Mouse (Mus musculus) granulocyte monocyte progenitor cell, adult 5-6 weeks (primary cell): ENCODE results near the gene Gli2. TPM values are rescaled to one million over a fixed set of nuclear protein-coding genes. Genes with fewer than 3 reads are reported as not detected.
A peak's percentile ranks its signal among the peaks of the same experiment; 100 is the strongest.

ENCODE experiments used
- ATAC-seq: replicated peaks from 2 replicates; pipeline ENCODE4 v1.8.0; 2016; ENCODE audit warnings: mild to moderate bottlenecking, moderate TSS enrichment, inconsistent platforms; ENCODE audit not compliant: poor library complexity, severe bottlenecking
- total RNA-seq, 2 experiments: library from RNA; stranded (forward) in 1 of 2; stranded (reverse) in 1 of 2; fragments of 200-712, 200-1000 nt in 1 of 2; fragments of >200 nt in 1 of 2; fragmentation: Nextera tagmentation in 1 of 2; gene quantifications; 2 replicates each; pipeline ENCODE4 v1.2.3; 2014 to 2017

Gli2 gene
- total RNA-seq, 2 experiments from 2014 or later = not detected

DNA sequence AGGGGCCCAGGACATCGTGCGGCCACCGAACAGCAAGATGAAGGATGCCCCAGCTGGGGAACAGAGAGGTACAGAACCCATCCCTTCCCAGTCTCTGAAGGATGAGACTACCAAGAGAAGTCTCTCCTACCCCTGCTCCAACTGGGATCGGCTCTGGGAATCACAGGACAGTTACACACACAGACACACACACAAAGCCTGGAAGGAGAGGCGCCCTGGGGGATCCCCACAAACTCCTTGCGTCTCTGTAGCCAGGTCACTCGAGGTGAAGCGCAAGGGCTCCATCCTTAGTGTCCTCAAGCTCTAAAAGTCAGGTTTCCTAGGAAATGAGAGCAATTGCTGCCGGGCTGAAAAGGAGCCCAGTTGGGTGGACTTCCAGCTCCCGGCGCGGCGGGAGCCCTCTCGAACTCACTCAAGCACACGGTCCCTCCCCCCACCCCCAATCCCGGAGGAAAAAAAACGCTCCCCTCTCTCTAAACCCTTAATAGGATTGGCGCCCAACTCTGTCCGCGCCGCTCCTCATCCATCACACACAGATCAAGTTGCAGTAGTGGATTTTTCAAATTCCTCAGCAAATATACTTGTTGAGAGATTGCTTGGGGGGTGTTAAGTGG, 1.4 kb downstream of the Gli2 start:
- no peak for ATAC-seq

DNA sequence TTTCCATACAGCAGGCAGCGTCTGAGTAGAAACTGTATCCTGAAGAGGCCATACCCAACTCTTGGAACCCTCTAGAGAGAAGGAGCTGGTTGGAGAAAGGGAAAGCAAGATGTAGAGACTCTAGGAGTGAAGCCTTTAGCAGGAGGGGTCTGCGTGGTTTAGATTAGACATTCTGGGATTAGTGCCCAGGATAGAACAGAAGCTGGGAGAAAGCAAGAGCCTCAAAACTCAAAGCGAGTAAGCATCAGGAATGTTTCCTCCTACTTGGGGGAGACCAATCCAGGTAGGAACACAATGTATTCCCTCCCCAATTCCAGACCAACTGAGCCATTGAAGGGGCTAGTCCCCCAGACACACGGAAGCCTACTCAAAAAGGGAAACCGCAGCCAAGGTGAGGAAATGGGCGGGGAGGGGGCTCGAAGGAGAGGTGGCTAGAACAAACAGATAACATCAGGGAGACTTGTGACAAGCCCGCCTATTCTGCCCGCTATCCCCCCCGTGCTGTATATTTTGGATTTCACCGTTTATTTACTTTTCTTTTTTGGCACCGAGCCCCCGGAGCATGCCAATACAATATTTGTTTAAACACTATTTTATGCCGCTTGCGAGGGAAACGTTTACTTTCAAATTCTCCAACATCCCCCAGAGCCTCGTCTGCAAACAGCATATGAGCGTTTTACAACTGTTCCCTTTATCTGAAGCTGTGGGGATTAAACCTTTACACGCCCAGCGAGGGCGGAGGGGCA, 2.1 kb downstream of the Gli2 start:
- ATAC-seq = no peak

DNA sequence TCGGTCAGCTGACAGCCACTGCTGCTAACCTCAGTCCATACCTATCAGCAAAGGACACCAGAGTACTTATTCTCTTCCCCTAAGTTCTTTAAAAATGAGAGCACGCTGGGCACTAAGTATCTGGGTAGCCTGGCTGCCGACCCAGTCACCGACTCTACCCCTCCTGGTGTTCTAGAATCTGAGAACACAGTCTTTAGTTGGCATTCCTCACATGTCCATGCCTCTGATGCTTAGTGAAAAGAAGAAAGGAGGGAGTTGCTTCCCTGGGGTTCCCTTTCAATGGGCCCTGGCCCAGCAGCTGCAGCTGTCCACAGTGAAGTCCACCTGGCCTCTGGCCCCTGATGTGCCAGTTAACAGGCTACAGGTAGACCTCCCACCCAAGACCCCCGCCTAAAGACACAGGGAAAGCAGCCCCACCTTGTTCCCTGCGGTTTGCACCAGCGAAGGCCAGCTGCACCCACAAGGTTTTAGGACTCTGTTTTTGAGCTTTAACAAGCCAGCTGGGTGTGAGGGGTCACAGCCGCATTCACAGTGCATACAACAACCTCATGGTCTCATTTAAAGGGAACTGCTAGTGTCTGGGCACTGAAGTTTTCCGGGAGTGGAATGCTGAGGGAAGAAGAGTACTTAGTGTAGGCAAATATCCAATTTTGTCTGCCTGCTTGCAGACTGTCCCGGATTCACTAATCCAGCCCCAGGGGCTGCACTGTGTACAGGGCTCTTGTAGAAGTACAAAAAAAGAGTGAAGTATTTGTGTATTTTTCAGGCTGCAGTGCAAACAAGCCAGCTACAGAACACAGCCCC, 3.4 kb downstream of the Gli2 start:
- ATAC-seq = no peak

DNA sequence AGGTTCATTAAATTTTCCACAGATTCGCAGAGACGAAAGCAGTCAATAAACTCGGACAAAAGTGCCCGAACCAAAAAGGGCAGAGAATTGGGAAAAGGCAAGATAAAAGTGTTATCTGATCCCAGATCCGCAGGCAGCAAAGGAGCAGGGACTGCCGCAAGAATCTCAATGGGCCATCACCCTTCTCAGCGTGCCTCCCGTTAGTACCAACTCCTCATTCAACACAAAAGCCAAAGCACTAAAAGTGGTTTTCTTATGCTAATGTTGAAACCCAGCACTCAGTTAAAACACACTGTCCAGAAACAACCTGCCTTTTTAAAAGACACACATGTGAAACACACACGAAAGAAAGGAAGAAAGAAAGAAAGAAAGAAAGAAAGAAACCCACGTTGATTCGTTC, 4.4 kb downstream of the Gli2 start:
- no peak for ATAC-seq

DNA sequence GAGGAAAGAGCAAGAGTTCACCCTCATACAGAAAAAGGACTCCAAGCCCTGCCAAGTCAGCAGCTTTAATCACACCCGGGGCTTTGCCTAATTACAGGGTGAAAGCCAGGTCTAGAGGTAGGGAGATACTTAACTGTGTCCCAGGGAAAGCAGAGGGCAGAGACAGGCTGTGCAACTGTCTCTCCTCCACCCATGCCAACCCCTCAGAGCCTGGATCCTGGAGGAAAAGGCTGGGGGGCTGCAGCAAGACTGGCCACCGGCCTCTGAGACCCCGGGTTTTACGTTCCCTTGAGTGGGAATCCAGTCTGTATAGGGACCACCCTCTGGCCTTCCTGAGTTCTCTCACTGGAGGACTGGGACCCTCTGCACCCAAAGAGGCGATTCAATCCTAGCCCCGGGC, 4.9 kb downstream of the Gli2 start:
- no peak for ATAC-seq

DNA sequence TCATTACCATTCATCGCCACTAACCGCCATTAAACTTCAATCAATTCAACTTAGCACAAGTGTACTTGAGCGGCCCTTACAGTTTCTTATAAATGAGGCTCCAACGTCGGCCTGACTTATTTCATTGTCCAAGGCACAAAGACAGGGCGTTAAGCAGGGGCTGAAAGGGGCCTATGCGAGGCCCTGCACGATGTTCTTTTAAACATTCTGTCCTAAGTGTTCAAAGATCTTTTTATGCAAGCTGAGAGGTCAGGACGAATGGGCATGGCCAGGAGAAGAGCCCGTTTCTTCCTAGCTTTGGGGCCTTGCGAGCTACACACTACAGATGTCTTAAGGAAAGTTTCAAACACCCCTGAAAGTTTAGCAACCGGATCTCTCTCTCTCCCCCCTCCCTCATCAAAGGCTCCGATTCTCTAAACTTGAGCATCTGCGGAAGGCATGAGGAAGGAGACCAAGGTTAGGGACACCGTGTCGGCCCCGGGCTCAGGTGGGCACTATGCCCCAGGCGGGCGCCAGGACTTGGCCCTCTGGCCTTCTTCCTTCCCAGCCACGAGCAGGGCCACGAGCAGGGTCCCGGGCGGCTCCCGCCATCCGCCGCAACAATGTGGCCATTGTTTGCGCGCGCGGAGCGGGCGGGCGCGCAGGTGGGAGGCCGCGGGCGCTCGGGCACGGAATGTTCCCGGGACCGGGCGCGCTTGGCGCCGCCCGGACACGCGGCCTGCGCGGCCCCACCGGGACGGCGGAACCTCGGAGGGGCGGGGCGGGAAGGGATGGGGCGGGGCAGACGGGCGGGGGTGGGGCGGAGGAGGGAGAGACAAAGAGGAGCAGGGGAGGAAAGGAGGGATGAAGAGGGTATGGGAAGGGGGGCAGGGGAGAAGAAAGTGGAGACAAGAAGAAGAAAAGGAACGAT, 5.7 kb downstream of the Gli2 start:
- ATAC-seq = peak; percentile 42

DNA sequence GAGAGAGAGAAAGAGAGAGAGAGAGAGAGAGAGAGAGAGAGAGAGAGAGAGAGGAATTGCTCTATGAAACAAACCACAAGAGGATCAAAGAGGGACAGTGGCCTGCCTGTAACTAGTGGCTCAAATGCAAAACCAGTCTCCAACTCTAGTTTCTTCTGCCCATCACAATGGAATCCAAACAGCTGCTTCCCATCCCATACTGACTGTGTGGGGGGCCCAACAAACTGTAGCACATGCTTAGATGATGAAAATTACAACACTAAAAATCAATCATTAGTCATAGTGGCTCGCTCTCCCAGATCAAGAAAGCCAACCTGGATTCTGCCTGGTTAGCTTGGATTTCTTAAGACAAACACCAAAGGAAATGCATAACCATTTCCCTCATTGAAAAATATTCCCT, 15.0 kb downstream of the Gli2 start:
- no peak for ATAC-seq

DNA sequence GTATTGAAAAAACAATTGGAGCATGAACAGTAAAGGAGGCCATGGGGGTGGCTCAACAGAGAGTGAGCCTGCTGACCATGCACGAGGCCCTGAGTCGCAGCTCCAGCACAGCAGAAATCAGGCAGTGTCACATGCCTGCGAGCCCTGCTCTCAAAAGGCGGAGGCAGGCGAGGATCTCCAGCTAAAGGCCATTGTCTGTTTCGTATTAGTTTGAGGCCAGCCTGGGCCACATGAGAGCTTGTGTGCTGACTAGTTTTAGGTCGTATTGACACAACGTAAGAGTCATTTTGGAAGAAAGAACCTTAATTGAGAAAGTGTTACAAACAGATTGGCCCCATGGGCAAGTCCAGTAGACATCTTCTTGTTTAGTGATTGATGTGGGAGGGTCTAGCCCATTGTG, 17.5 kb downstream of the Gli2 start:
- no peak for ATAC-seq

DNA sequence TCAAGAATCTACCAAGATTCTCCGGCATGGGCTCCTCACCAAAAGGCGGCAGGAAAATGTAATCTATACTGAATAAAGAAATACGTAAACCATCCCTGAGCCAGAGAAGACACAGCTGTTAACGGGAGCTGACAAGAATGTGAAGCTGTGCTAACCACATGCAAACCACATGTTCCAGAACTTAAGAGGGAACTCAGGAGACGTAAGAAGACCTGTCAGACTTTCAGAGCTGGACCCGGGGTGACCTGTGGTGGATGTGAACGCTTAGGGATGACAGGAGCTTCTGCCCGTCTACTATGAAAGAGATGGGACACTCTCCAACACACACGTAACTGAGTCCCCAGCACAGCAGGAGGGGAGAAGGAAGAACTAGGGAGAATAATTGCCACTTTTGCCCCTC, 18.1 kb downstream of the Gli2 start:
- no peak for ATAC-seq

DNA sequence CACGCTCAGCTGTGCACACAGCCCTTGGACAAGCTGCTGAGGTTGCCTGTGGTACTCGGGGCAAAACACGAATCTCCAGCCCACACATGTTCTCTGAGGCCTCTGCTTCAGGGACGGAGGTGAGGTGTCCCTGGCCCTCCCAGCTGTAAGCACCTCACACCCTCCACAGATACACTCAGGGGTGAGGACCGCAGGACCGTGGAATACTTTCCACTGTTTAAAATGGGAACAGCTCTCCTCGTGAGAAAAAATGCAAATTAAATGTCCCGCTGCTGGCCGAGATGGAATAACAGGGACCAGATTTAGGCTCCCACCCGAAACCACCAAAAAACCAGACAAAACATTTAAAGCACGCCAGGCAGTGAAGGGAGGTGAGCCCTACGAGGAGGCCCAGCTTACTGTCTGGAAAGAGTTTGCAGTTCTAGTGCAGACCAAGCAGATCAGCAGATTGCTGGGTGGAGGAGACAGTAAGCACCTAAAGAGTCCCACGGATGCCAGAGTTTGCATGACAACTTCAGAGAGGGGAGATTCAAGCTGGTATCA, 19.2 kb downstream of the Gli2 start:
- ATAC-seq = no peak

DNA sequence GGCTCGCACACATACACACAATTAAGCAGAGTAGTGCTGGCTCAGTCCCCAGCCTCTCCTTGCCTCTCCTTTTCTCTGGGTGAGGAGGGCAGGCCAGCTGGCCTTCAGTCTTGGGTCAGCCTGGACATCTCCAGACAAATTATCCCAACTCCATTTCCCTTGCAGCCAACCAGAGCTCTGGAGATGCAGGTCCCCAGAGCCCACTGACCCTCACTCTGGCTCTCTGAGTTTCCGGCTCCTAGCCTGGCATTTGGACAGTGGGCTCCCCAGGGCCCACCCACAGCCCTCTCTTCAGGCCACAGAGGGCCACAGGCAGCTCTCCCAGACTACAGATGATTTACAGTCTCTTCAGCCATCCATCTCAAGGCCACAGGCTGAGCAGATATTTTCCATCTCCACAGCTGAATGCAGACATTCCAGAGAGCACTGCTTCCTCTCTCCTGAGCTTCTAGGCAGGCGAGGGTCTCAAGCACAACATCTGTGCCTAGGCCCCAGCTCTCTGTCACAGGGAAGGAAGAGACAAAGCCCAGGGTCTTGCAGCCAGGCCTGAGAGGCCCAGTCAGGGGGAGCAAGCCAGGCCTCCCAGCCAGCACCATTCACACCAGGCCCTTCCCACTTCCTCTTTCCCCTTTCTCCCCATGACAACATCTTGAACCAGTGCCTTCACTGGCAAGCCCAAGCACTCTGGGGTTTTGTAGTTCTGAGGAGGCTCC, 19.8 kb downstream of the Gli2 start:
- peak; percentile 92 for ATAC-seq

DNA sequence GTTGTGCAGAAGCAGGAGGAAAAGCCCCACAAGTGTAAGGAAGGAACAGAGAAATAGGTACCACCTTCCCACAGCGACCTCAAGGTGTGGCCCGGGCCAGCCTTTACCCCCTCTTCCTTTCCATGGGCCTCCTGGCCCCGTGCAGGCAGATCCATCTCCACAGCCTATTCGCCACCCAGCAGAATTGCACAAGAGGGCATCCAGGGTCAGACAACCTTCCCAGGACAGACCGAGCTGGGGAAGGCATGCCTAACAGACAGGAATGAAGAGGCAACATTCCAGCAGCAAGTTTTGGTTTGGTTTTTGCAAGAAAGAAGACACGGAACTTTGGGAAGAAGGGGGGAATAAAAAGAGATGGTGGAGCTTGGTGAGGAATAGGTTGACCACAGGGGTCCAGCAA, 22.2 kb downstream of the Gli2 start:
- no peak for ATAC-seq

DNA sequence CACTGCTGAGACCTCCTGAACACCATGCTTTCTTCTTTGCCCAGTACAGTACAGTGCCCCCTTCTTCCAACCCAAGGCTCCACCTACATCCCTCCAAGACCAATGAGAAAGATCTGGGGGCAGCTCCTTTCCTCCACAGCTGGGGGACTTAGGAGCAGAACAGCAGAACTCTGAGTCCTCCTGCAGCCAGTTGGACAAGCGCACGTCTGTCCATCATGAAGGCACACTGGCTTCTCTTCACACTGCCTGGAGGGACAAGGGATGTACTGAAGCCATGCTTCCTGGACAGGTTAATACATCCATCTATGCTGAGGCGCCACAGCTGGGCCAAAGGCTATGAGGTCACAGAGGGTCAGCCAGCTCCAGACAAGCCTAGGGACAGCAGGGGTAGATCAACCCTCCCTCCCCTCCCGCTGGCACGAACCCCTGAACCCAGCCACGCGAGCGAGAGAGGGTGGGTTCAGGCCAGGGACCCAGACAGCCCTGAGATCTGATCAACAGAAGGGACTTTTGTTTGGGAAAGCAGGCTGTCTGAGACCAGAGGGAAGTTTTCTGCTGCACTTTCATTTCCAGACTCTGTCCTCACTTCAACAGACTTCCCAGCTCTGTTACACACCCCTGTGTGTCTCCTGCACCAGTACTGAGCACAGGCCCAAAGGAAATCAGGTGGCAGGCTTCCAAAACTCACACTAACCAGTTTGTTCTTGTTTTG, 27.6 kb downstream of the Gli2 start:
- ATAC-seq = no peak

DNA sequence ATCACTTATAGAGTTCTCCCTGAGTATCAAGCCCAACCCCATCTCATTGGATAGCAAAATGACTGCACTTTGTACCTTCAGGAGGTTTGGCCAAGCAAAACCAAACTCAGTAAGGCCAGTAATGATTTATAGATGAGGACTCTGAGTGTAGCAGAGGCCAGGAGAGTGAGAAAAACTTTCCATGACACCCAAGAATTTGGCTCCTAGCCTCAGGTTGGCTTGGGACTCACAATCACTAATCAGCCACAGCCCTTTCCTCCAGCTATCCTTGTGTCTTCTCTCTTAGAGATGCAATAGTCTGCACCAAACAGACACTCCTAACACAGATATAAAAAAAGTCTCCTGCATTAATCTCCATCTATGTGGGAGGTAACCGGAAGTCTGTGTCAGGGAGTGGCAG, 31.1 kb downstream of the Gli2 start:
- no peak for ATAC-seq

DNA sequence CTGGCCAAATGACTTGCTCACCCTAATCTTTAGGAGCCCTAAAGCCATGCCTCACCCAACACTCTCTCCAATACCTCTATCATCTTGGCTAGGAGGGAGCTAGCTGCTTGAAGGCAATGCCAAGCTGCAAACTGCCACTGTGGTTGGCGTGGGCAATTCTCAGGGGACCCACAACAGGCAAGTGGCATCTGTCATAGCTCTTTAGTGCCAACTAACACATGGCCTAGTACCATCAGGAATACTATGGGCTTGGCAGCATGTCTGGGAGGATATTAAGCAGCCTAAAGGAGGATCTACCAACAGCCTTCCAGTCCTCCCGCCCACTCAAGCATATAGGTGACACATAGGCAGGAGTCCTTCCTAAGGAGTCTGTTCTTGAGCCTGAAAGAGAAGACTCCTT, 33.3 kb downstream of the Gli2 start:
- ATAC-seq = no peak

DNA sequence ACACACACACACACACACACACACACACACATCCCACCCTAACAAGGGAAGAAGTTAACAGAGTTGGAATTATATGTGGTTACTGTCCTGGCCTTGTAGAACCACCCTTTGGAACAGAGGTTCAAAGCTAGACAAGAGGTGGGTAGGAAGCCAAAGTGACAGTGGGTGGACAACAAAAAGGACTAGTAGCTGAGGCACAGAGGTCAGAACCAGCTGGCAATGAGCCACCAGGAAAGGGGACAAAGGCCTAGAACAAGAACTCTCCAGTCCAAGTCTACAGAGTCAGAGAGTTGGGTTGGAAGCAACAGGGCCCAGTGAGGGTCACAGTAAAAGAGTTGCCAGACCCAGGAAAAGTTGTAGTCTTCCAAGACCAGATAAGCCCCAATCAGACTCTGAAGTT, 34.4 kb downstream of the Gli2 start:
- ATAC-seq = no peak

DNA sequence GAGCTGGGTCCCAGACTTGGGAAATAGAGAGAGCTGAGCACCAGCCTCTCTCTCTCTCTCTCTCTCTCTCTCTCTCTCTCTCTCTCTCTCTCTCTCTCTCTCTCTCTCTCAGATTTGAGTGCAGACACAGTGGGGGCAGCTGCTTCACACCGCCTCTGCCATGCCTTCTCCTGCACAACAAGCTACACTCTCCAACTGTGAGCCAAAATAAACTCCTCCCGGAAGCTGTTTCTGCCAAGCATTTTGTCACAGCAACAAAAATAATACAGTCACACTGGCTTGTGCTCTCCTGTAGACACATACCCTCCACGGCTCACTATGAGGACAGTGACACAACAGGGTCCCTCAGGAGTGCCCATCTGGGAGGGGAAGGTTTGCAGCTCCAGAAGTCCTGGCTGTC, 36.6 kb downstream of the Gli2 start:
- ATAC-seq = no peak

DNA sequence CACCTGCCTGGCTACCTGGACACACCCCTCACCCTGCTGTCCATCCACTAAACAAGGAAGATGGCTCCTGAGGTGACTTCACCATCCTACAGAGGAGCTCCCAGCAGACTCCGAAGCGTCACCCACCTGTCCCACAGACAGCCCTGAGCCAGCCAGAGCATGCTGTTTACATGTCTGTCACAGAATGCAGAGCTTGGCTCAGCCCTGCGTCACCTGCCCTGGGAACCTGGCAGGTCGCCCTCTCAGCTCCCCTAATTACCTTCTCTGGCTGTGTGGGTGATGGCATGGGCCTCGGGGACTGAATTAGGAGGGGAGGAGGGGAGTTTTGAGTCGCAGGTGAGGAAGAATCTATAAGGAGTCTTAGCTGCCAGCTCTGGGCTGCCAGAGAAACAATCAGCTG, 38.3 kb downstream of the Gli2 start:
- no peak for ATAC-seq

DNA sequence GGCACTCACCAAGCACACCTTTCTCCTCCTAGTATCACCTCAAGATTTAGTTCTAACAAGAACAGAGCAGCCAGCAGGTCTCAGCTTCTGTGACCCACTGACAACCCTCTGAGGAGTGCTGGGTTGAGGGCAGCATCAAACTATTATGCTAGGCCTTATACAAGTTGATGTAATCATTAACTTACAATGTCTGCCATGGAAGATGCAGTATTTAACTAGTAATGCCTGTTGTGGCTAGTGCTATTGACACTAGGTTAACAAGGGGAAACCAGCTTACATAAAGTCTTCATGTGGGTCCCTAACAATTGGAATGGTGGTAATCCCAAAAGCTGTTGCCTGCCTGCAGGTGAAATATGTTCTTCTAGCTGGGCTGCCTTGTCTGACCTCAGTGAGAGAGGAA, 44.5 kb downstream of the Gli2 start:
- no peak for ATAC-seq
